Mouse (Mus musculus) spleen, adult 2 months (tissue): ENCODE measurements around the gene C87436.

ENCODE experiments used
- CTCF ChIP-seq: fragments of 200-500 bp; IDR thresholded peaks from 2 replicates; pipeline ENCODE4 v1.5.1; 2011; ENCODE audit warnings: mild to moderate bottlenecking, inconsistent platforms; ENCODE audit not compliant: insufficient read depth, insufficient read length, insufficient replicate concordance; ENCODE audit errors: extremely low read depth
- POLR2A ChIP-seq: fragments of 200-500 bp; IDR thresholded peaks from 2 replicates; pipeline ENCODE4 v1.6.1; 2011; ENCODE audit warnings: low read depth, low read length, inconsistent platforms

DNA sequence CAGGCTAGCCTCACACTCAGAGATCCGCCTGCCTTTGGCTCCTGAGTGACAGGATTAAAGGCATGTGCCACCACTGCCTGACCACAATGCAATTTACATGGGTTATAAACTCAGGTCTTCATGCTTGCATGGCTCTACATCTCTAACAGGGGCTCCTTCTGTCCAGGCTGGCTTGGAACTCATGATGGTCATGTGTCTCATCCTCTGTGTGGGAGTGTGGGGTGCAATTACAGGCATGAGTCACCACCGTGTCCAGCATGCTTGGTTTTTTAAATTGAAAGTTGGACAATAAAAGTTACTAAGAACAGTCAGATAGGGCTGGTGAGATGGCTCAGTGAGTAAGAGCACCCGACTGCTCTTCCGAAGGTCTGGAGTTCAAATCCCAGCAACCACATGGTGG, 75.1 kb downstream of the C87436 start:
- TF ChIP-seq POLR2A = no peak
- TF ChIP-seq CTCF = no peak
